Mouse (Mus musculus) lung, adult 2 months (tissue): ENCODE data around the gene Mtmr2.

Experiments
- CTCF ChIP-seq: fragments of 200-500 bp; IDR thresholded peaks from 2 replicates; pipeline ENCODE4 v1.5.1; 2011; ENCODE audit warnings: mild to moderate bottlenecking, low read length, control low read depth; ENCODE audit not compliant: insufficient read depth
- POLR2A ChIP-seq: fragments of 200-500 bp; IDR thresholded peaks from 2 replicates; pipeline ENCODE4 v1.6.1; 2011; ENCODE audit warnings: low read depth, mild to moderate bottlenecking, control low read depth, low read length, borderline replicate concordance; ENCODE audit errors: extremely low read depth

GRCm38 (mm10) chr9:13804480-13804879 is 56.3 kb downstream of the Mtmr2 start:
- TF ChIP-seq POLR2A: no peak
- no peak for TF ChIP-seq CTCF
